Mouse (Mus musculus) neural tube, embryonic 13.5 days (tissue): ENCODE measurements around the gene 5730596B20Rik. TPM values are rescaled to one million over a fixed set of nuclear protein-coding genes. Genes with fewer than 3 reads are reported as not detected.

ENCODE experiments used
- ATAC-seq: fragments of 200-750 bp; cut with Nextera tagmentation; 2 replicates; pipeline ENCODE4 v1.8.0; 2017; ENCODE audit warnings: low read depth, mild to moderate bottlenecking, moderate TSS enrichment, moderate library complexity
- H3K27ac ChIP-seq: fragments of 300-500 bp; sonication (generic); replicated peaks from 2 replicates; pipeline ENCODE4 v1.5.1; 2015; ENCODE audit warnings: moderate library complexity, mild to moderate bottlenecking, inconsistent platforms
- H3K27me3 ChIP-seq: fragments of 300-500 bp; sonication (generic); 2 replicates; pipeline ENCODE4 v1.6.1; 2015; ENCODE audit warnings: mild to moderate bottlenecking, inconsistent platforms
- H3K36me3 ChIP-seq: fragments of 300-500 bp; sonication (generic); 2 replicates; pipeline ENCODE4 v1.6.1; 2015; ENCODE audit warnings: mild to moderate bottlenecking, inconsistent platforms
- H3K4me1 ChIP-seq: fragments of 300-500 bp; sonication (generic); replicated peaks from 2 replicates; pipeline ENCODE4 v1.6.1; 2015; ENCODE audit warnings: inconsistent platforms
- H3K4me2 ChIP-seq: fragments of 300-500 bp; sonication (generic); 2 replicates; pipeline ENCODE4 v1.6.1; 2015; ENCODE audit warnings: inconsistent platforms, mild to moderate bottlenecking, moderate library complexity
- H3K4me3 ChIP-seq: fragments of 300-500 bp; sonication (generic); 2 replicates; pipeline ENCODE4 v1.5.1; 2015; ENCODE audit warnings: mild to moderate bottlenecking, inconsistent platforms
- H3K9ac ChIP-seq: fragments of 300-500 bp; sonication (generic); 2 replicates; pipeline ENCODE4 v1.6.1; 2015; ENCODE audit warnings: moderate library complexity, mild to moderate bottlenecking, inconsistent platforms
- H3K9me3 ChIP-seq: fragments of 300-500 bp; sonication (generic); 2 replicates; pipeline ENCODE4 v1.6.1; 2016; ENCODE audit warnings: inconsistent platforms
- WGBS: fragments of 180-500 bp; shearing (Covaris S2); methylation state at CpG from one replicate; pipeline ENCODE4 v1.1.7; 2015; 5-methylcytosine and 5-hydroxymethylcytosine counted together
- polyA plus RNA-seq: library from polyadenylated mRNA; unstranded; fragments of >200 nt; fragmentation: Nextera tagmentation; extraction: Ambion mirVana; gene quantifications from 2 replicates; pipeline ENCODE4 v1.2.1, GENCODE M21; 2015

The 5730596B20Rik gene
- polyA plus RNA-seq, 1 experiment from 2014 or later = 3.5 TPM

DNA sequence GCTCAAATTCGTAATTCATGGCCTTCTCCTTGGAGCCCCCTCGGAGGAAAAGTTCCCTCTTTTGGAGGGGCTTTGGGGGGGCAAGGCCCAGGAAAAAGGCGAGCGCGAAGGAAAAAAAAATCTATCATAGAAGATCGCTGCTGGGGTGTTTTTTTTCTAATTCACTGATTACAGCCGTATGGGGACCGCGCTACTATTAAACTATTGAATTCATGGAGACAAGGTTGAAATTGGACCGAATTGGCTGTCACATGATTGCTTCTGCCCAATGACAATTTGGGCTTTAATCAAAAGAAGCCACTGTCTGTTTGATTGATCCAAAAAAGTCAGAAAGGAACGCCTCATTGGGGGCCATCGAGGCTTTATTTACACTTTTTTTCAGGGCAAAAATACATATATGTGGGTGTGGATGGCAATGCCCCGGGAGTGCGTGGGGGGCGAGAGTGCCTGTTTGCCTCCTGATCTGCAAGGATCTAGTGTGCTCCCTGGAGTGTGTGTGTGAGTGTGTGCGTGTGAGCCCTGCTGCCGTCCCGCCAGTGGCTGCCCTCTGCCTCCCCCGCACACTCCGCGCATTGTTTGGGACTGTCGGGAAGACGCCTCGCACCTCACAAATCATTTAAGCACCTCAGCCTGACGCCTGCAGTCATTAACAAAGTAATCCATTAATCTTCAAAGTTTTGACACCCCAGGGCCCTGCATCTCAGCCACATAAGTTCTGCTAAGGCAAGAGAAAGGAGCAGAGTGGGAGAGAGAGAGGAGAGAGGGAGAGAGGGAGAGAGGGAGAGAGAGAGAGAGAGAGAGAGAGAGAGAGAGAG, 12.5 kb upstream of the 5730596B20Rik start, which contains the start of gene Hoxa2:
TSS of gene Hoxa2 (minus strand) at position 206 of the 815 bp plus-strand sequence.
- Histone ChIP-seq H3K4me1 (peaks cover 98% of the 10 kb centered on the region), H3K9ac (peak within 1 kb of the TSS; percentile 92), H3K9me3 (no peaks in the 10 kb centered on the region), H3K4me3 (peak within 1 kb of the TSS; percentile 89), H3K36me3 (peaks cover 1% of the 10 kb centered on the region), H3K4me2 (peak within 1 kb of the TSS; percentile 75), H3K27ac (peak within 1 kb of the TSS; percentile 99), H3K27me3 (no peaks in the 10 kb centered on the region)
- peak; percentile 49 for ATAC-seq
- WGBS = under 1% methylated on average over 25 of the region's 25 CpGs

DNA sequence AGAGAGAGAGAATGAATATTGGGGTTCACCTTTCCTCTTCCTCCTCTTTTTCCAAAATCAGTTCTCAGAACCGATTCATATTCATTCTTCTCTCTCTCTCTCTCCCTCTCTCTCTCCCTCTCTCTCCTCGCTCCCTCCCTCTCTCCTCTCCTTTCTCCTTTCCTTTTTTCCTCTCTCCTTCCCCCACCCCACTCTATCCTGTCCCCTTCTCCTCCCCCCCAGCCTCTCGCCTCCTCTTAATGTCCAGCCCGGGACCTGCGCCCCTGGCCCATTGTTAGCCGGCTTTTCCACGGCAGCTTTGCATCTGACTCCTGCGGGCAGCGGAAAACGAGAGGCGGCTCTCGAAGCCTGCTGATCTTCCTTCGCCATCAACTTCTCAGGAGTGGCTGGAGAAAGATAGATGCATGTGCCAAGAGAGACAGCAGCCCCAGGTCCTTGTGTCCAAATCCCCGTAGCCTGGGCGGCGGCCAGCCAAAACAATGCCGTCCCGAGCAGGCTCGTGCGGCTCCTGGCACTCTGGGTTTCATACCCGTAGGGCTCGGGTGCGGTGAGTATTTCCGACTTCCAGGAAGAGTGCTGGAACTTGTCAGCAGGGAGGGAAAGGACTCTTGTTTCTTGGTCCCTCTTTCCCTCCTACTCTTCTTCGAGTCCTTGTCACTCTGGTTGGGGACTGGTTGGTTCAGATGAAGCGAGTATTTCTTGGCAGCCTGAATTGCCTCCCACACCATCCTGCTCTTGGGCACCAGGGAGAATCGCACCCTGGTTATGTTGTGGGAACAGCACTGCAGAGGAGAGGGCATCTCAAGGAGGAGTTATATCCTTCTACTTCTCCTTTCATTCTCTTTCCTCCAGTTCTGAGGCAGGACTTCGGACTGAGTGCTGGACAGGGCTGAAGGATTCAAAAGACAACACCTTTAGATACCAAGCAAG, 11.6 kb upstream of the 5730596B20Rik start:
- no peaks in the 10 kb centered on the region for H3K27me3 ChIP-seq
- peak overlapping the region; percentile 75 for H3K4me2 ChIP-seq
- H3K4me3 ChIP-seq = peak overlapping the region; percentile 89
- H3K4me1 ChIP-seq = peaks cover 98% of the 10 kb centered on the region
- WGBS = 1% methylated on average over 28 of the region's 28 CpGs
- no peak for ATAC-seq
- peak overlapping the region; percentile 99 for H3K27ac ChIP-seq
- H3K9ac ChIP-seq = peak overlapping the region; percentile 92
- H3K36me3 ChIP-seq = peaks cover 8% of the 10 kb centered on the region
- no peaks in the 10 kb centered on the region for H3K9me3 ChIP-seq

DNA sequence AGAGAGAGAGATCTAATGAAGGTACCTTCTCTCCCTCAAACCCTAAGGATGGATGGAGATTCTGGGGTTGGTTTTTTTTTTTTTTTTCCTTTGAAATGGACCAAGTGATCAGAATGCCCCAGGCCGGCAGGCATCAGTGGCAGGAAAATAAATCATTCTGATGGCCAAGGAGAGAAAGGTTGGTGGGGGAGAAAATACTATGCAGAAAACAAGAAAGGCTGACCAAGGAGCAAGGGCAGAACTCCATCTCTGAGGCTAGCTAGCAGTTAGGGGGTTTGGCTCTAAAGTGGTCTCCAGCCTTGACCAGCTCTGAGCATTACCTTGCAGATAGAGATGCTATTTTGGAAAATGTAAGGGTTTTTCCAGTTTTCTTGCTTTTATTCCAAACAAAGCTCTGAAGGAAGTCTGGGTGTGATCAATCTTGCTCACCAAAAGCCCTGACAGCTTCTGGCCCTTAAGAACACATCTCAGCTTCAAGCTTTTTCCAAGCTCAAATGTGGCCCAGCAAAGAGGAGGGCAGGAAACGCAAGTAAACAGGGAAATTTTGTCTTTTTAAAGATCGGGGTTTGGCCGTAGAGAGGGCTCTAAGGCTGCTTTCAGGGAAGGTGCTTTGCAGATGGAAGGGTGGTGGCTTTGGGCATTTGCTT, 10.7 kb upstream of the 5730596B20Rik start:
- peak overlapping the region; percentile 99 for H3K27ac ChIP-seq
- no peak for ATAC-seq
- WGBS = 11% methylated on average over 4 of the region's 4 CpGs
- H3K4me3 ChIP-seq = peak overlapping the region; percentile 89
- H3K4me2 ChIP-seq = peak overlapping the region; percentile 75
- no peaks in the 10 kb centered on the region for H3K9me3 ChIP-seq
- peaks cover 15% of the 10 kb centered on the region for H3K36me3 ChIP-seq
- H3K27me3 ChIP-seq = no peaks in the 10 kb centered on the region
- H3K9ac ChIP-seq = peak overlapping the region; percentile 92
- H3K4me1 ChIP-seq = peaks cover 99% of the 10 kb centered on the region

DNA sequence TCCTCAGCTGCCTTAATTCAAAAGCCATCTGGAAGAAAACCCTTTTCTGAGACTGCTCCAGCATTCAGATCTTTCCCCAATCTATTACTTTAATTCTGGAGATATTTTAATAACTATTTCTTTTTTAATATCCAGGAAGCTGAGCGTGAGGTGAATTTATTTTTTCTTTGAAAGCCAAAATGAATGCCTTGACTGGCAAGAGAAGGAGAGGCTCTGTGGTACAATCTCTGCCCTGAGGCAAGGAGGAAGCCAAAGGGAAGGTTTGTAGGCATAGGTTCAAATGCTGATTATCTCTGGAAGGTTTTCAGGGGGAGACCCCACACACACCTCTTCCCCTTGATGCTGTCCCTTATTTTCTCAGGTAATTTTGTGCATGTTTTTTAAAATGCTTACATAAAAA, 10.1 kb upstream of the 5730596B20Rik start:
- Histone ChIP-seq H3K27me3 (no peaks in the 10 kb centered on the region), H3K4me3 (peak overlapping the region; percentile 89), H3K9me3 (no peaks in the 10 kb centered on the region), H3K4me1 (peaks cover 99% of the 10 kb centered on the region), H3K36me3 (peaks cover 21% of the 10 kb centered on the region), H3K4me2 (peak overlapping the region; percentile 75), H3K27ac (peak overlapping the region; percentile 99), H3K9ac (peak overlapping the region; percentile 92)
- 30% methylated on average over 1 of the region's 1 CpGs for WGBS
- no peak for ATAC-seq

DNA sequence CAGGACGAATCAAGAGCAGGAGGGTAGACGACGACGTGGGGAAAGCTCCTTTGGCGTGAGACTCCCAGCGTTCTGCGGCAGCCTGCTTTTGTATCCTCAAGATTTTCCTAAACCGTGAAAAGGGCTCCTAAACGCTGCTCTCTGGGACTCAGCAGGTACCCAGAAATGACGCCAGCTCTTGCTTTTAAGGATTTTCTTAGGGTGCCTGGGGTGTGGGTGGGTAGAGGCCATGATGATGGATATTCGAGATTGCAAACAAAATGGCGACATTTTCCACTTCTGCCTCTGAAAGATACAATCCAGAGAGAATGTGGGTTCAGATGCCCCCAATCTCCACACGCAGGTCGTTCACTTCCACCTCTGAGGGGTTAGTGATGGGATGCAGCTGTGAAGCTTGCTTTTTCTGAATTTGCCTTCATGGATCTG, 9.5 kb upstream of the 5730596B20Rik start:
- Histone ChIP-seq H3K4me2 (peak overlapping the region; percentile 75), H3K36me3 (peaks cover 23% of the 10 kb centered on the region), H3K4me3 (peak overlapping the region; percentile 89), H3K9me3 (no peaks in the 10 kb centered on the region), H3K27me3 (no peaks in the 10 kb centered on the region), H3K4me1 (peaks cover 99% of the 10 kb centered on the region), H3K27ac (peak overlapping the region; percentile 99), H3K9ac (peak overlapping the region; percentile 92)
- whole genome bisulfite sequencing = 6% methylated on average over 14 of the region's 14 CpGs
- ATAC-seq = no peak

DNA sequence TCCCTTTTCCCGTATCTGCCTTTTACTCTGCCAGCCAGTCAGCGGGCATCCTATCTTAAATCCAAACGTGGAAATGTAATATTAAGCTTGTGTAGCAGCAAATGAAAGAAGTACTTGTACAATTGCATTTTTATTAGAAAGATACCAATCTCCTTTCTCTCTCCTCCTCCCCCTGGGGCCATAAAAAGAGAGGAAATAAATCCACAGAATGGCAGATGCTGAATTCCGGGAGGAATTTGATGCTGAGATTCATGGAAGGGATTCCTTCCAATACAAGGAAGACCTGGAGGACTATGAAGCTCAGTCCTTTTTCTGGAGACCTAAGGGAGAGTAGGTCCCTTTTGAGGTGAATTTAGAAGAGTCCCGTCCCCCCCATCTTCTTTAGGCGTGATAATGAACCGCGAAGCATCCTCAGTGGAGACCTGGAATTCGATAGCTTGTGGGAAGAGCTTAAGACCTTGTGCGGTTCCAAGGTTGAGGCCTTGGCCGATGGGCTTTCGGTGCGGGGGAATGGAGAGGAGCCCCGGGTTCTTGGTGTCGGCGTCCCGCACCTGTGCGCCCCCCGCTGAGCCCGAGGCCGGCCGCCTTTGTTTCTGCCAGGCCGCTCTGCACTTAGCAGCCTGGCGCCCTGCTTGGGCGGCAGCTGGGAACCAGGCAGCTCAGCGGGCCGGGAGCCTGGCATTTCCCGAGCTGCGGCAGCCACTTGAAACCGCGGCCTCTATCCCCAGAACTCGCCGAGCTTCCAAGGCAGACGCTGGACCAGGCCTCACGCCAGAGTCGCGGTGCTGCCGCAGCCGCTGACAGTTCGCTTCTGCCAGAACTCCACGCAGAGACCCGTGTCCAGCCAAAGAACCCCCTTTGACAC, 8.9 kb upstream of the 5730596B20Rik start:
- H3K4me3 ChIP-seq = peak overlapping the region; percentile 89
- H3K4me1 ChIP-seq = peaks cover 99% of the 10 kb centered on the region
- 3% methylated on average over 42 of the region's 42 CpGs for WGBS
- H3K9me3 ChIP-seq = no peaks in the 10 kb centered on the region
- no peaks in the 10 kb centered on the region for H3K27me3 ChIP-seq
- no peak for ATAC-seq
- peak overlapping the region; percentile 92 for H3K9ac ChIP-seq
- peaks cover 23% of the 10 kb centered on the region for H3K36me3 ChIP-seq
- H3K27ac ChIP-seq = peak overlapping the region; percentile 99
- peak overlapping the region; percentile 75 for H3K4me2 ChIP-seq

DNA sequence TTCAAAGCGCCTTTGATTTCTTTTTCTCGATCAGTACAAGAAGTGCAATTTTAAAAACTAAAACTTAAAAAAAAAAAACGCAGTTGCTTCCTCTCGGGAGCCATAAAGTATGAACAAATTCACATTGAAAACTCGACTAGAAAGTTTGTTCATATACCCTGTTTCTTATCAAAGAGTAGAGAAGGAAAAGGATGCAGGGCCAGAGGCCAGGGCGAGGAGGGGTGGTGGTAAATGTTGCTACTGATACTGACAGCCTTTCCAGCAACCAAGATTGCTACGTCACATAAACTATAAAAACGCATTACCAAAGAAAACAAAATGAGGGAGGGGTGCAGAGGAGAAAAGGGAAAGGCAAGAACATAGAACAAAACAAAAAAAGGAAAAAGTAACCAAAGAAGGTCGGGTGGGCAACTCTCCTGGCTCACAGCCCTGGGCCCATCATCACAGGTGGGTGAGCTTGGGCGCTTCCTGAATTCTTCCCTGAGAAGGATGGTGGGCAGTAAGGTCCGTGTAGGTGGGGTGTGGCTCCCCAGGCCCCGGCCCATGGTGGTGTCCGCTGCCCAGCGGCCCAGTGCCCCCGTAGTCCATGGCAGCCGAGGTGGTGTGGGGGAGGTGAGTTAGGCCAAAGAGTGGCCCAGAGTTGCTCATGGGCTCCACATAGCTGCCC, 7.7 kb upstream of the 5730596B20Rik start:
- Histone ChIP-seq H3K4me3 (peak overlapping the region; percentile 20), H3K27ac (peak overlapping the region; percentile 99)

DNA sequence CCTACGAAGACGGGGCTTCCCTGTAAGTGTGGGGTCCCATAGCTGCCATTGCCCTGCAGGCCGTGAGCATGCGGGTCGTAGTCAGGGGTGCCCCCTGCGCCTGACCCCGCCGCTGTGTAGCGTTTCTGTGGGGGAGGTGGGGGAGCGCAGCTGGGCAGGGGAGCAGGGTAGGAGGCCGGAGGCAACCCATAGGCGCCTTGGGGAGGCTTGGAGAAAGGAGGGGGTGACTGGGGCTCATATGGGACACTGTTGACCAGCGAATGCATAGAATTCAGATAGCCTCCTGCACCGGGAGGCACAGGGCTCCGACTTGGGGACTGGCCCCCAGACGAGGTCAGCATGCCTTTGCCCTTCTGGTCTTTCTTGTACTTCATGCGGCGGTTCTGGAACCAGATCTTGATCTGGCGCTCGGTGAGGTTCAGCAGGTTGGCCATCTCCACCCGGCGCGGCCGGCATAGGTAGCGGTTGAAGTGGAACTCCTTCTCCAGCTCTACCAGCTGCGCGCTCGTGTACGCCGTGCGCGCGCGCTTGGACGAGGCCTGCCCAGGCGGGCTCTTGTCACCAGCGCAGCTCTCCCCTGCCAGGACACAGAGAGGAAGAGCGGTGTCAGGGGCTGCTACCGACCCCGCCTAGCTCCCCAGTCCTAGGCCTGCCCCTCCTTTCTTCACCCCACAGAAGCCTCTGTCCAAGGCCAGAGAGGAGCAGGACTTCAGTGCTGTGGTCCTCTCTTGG, 7.0 kb upstream of the 5730596B20Rik start:
- peak overlapping the region; percentile 20 for H3K4me3 ChIP-seq
- no peaks in the 10 kb centered on the region for H3K9me3 ChIP-seq
- H3K27me3 ChIP-seq = no peaks in the 10 kb centered on the region
- ATAC-seq = no peak
- H3K9ac ChIP-seq = peak overlapping the region; percentile 92
- H3K36me3 ChIP-seq = peaks cover 23% of the 10 kb centered on the region
- peak overlapping the region; percentile 75 for H3K4me2 ChIP-seq
- peaks cover 98% of the 10 kb centered on the region for H3K4me1 ChIP-seq
- WGBS = 3% methylated on average over 40 of the region's 40 CpGs
- H3K27ac ChIP-seq = peak overlapping the region; percentile 99

More for the DNA sequence above, 7.7 kb upstream of the 5730596B20Rik start:
- ATAC-seq = no peak
- Histone ChIP-seq H3K4me2 (peak overlapping the region; percentile 75), H3K4me1 (peaks cover 98% of the 10 kb centered on the region), H3K27me3 (no peaks in the 10 kb centered on the region), H3K36me3 (peaks cover 23% of the 10 kb centered on the region), H3K9ac (peak overlapping the region; percentile 92), H3K9me3 (no peaks in the 10 kb centered on the region)
- 13% methylated on average over 16 of the region's 16 CpGs for WGBS

DNA sequence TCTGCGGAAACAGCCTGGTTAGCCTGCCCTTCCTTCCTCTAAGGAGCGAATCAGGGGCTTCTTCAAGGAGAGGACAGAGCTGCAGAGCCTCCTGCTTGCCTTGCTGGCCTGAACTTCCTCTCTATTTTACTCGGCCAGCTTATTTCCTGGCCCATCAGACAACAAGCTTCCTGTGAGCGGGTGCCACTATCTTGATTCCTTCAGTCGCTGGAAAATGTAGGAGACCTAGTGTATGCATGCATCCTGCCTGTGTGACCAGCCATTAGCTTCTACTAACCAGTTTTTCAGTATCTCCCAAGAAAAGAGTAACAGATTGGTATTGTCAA, 6.4 kb upstream of the 5730596B20Rik start:
- Histone ChIP-seq H3K4me1 (peaks cover 98% of the 10 kb centered on the region), H3K27ac (peak overlapping the region; percentile 99), H3K9ac (peak overlapping the region; percentile 92), H3K27me3 (no peaks in the 10 kb centered on the region), H3K4me2 (peak overlapping the region; percentile 75), H3K36me3 (peaks cover 23% of the 10 kb centered on the region), H3K4me3 (peak overlapping the region; percentile 20), H3K9me3 (no peaks in the 10 kb centered on the region)
- WGBS = 20% methylated on average over 5 of the region's 5 CpGs
- no peak for ATAC-seq

DNA sequence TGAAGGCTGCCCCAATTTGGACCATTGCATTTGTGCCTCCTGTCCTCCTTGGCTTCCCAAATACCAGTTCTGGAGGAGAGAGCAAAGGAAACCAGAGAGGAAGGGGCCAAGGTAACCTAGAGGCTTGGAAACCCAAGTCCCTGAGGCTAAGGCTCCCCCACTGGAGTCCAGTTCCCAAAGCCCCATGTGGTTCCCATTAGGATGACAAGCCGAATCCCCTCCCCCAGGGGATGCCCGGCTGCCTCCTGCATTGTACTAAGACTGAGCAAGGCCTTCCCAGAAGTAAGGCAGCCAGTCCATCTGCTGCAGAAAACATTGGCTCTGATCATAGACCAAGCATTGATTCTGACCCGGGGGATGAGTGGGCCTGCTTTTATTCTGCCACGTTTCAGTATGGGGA, 6.0 kb upstream of the 5730596B20Rik start:
- no peaks in the 10 kb centered on the region for H3K27me3 ChIP-seq
- H3K9ac ChIP-seq = peak overlapping the region; percentile 92
- peak overlapping the region; percentile 99 for H3K27ac ChIP-seq
- WGBS = 0% methylated on average over 4 of the region's 4 CpGs
- no peaks in the 10 kb centered on the region for H3K9me3 ChIP-seq
- peaks cover 98% of the 10 kb centered on the region for H3K4me1 ChIP-seq
- peak overlapping the region; percentile 75 for H3K4me2 ChIP-seq
- H3K4me3 ChIP-seq = peak overlapping the region; percentile 54; the same call in 1 of the 2 replicates
- H3K36me3 ChIP-seq = peaks cover 23% of the 10 kb centered on the region
- ATAC-seq = no peak
